Mouse (Mus musculus): ENCODE data around the gene Fbxl17. TPM values are rescaled to one million over a fixed set of nuclear protein-coding genes. Genes with fewer than 3 reads are reported as not detected.

Fbxl17 gene
- polyA plus RNA-seq, 1 experiment = 9.3 TPM

GRCm38 (mm10) chr17:63085227-63085626, 414.6 kb downstream of the Fbxl17 start:
- H3K79me2 ChIP-seq (ENCODE audit: control insufficient read depth, insufficient read depth) = no peaks in the 10 kb centered on the region
- H3K4me3 ChIP-seq = no peak overlapping the region
- TF ChIP-seq MYOD1 (IDR thresholded peaks at IDR 0.05; ENCODE audit: control insufficient read depth in 1 of 3, insufficient read length in 2 of 3, low read depth in 2 of 3) = no peak
- no peak for TF ChIP-seq TCF12 (IDR thresholded peaks at IDR 0.05; ENCODE audit: insufficient read depth, poor library complexity, severe bottlenecking)
- TF ChIP-seq MYOG (IDR thresholded peaks at IDR 0.05; ENCODE audit: control insufficient read depth in 1 of 3, insufficient read depth in 1 of 3, insufficient read length in 2 of 3, low read depth in 2 of 3) = no peak
- no peak for TF ChIP-seq MAX (IDR thresholded peaks at IDR 0.05; ENCODE audit: low read depth)
- TF ChIP-seq E2F4 (IDR thresholded peaks at IDR 0.05; ENCODE audit: insufficient read depth) = no peak
- no peak for TF ChIP-seq POLR2A (IDR thresholded peaks at IDR 0.05; ENCODE audit: insufficient read length, low read depth)
- no peak overlapping the region for H3ac ChIP-seq (ENCODE audit: control insufficient read depth, insufficient read length)
- no peak overlapping the region for H3K4me2 ChIP-seq (ENCODE audit: low read depth)
- no peaks in the 10 kb centered on the region for H3K27me3 ChIP-seq (ENCODE audit: control insufficient read depth, insufficient read depth, insufficient read length)
- H3K36me3 ChIP-seq (ENCODE audit: control insufficient read depth, insufficient read depth) = peaks cover 2% of the 10 kb centered on the region

DNA sequence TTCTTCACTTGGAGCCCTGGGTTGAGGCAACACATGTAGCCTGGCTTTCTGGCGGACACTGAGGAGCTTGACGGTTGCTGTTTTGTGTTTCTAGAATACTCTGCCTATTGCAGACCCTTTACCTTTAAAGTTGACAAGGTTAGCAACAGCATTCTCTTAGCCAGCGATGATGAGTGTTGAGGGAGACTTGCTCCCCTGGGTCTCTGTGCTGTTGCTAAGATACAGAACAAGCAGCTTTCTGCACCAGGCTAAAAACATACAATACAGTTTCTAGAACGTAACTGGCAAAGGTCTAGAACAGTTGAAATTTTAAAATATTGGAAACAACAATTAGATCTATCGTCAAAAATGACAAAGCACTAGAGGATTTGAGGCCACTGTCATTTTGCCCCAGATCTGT, 420.7 kb downstream of the Fbxl17 start:
- H3ac ChIP-seq (ENCODE audit: control insufficient read depth, insufficient read length) = no peak overlapping the region
- H3K27me3 ChIP-seq (ENCODE audit: control insufficient read depth, insufficient read depth, insufficient read length) = no peaks in the 10 kb centered on the region
- no peaks in the 10 kb centered on the region for H3K79me2 ChIP-seq (ENCODE audit: control insufficient read depth, insufficient read depth)
- H3K4me2 ChIP-seq (ENCODE audit: low read depth) = no peak overlapping the region
- H3K4me3 ChIP-seq = no peak overlapping the region
- TF ChIP-seq POLR2AphosphoS2 (IDR thresholded peaks at IDR 0.05; ENCODE audit: insufficient read length, low read depth) = no peak
- no peak for TF ChIP-seq TCF12 (IDR thresholded peaks at IDR 0.05; ENCODE audit: insufficient read depth, poor library complexity, severe bottlenecking)
- no peak for TF ChIP-seq CEBPB (IDR thresholded peaks at IDR 0.05; ENCODE audit: insufficient read depth, poor library complexity, severe bottlenecking)
- no peak for TF ChIP-seq E2F4 (IDR thresholded peaks at IDR 0.05; ENCODE audit: insufficient read depth)
- no peak for TF ChIP-seq MAX (IDR thresholded peaks at IDR 0.05; ENCODE audit: low read depth)
- no peak for TF ChIP-seq USF1 (IDR thresholded peaks at IDR 0.05; ENCODE audit: low read depth)
- TF ChIP-seq SRF (IDR thresholded peaks at IDR 0.05; ENCODE audit: control insufficient read depth, insufficient read length, low read depth) = no peak
- TF ChIP-seq TCF3 (IDR thresholded peaks at IDR 0.05; ENCODE audit: insufficient read length, low read depth) = no peak
- no peak for TF ChIP-seq REST (IDR thresholded peaks at IDR 0.05; ENCODE audit: insufficient read depth, insufficient read length)
- no peak for TF ChIP-seq POLR2A (IDR thresholded peaks at IDR 0.05; ENCODE audit: insufficient read length, low read depth)
- no peak for TF ChIP-seq MYOD1 (IDR thresholded peaks at IDR 0.05; ENCODE audit: control insufficient read depth in 1 of 3, insufficient read length in 2 of 3, low read depth in 2 of 3)
- TF ChIP-seq MYOG (IDR thresholded peaks at IDR 0.05; ENCODE audit: control insufficient read depth in 1 of 3, insufficient read depth in 1 of 3, insufficient read length in 2 of 3, low read depth in 2 of 3) = no peak
- H3K36me3 ChIP-seq (ENCODE audit: control insufficient read depth, insufficient read depth) = peaks cover 3% of the 10 kb centered on the region

DNA sequence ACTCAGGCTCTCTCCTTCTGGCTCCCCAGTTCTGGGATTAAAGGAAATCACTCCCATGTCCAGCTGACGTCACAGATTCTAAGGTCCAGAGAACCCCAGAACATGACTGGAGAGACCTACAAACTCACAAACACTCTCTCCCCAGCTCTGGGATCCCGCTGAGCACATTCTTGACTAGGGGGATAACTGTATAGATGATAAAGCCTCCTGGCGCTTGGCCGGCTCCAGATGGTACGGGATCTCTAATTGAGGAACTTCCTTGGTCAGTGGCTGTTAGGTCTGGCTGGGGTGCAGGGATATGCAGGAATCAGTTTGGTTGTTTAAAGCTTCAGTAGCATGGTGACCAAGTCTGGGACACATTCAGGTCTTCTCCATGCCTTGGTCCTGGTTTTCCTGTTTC, 422.3 kb downstream of the Fbxl17 start:
- H3ac ChIP-seq (ENCODE audit: control insufficient read depth, insufficient read length) = no peak overlapping the region
- TF ChIP-seq E2F4 (IDR thresholded peaks at IDR 0.05; ENCODE audit: insufficient read depth) = no peak
- TF ChIP-seq POLR2AphosphoS2 (IDR thresholded peaks at IDR 0.05; ENCODE audit: insufficient read length, low read depth) = no peak
- TF ChIP-seq CEBPB (IDR thresholded peaks at IDR 0.05; ENCODE audit: insufficient read depth, poor library complexity, severe bottlenecking) = no peak
- no peak for TF ChIP-seq MAX (IDR thresholded peaks at IDR 0.05; ENCODE audit: low read depth)
- TF ChIP-seq POLR2A (IDR thresholded peaks at IDR 0.05; ENCODE audit: insufficient read length, low read depth) = no peak
- TF ChIP-seq REST (IDR thresholded peaks at IDR 0.05; ENCODE audit: insufficient read depth, insufficient read length) = no peak
- no peak for TF ChIP-seq SRF (IDR thresholded peaks at IDR 0.05; ENCODE audit: control insufficient read depth, insufficient read length, low read depth)
- no peak for TF ChIP-seq TCF3 (IDR thresholded peaks at IDR 0.05; ENCODE audit: insufficient read length, low read depth)
- no peak for TF ChIP-seq MYOG (IDR thresholded peaks at IDR 0.05; ENCODE audit: control insufficient read depth in 1 of 3, insufficient read depth in 1 of 3, insufficient read length in 2 of 3, low read depth in 2 of 3)
- no peak for TF ChIP-seq MYOD1 (IDR thresholded peaks at IDR 0.05; ENCODE audit: control insufficient read depth in 1 of 3, insufficient read length in 2 of 3, low read depth in 2 of 3)
- TF ChIP-seq TCF12 (IDR thresholded peaks at IDR 0.05; ENCODE audit: insufficient read depth, poor library complexity, severe bottlenecking) = no peak
- TF ChIP-seq USF1 (IDR thresholded peaks at IDR 0.05; ENCODE audit: low read depth) = no peak
- H3K79me2 ChIP-seq (ENCODE audit: control insufficient read depth, insufficient read depth) = no peaks in the 10 kb centered on the region
- no peak overlapping the region for H3K4me3 ChIP-seq
- peaks cover 3% of the 10 kb centered on the region for H3K36me3 ChIP-seq (ENCODE audit: control insufficient read depth, insufficient read depth)
- no peak overlapping the region for H3K4me2 ChIP-seq (ENCODE audit: low read depth)
- no peaks in the 10 kb centered on the region for H3K27me3 ChIP-seq (ENCODE audit: control insufficient read depth, insufficient read depth, insufficient read length)

DNA sequence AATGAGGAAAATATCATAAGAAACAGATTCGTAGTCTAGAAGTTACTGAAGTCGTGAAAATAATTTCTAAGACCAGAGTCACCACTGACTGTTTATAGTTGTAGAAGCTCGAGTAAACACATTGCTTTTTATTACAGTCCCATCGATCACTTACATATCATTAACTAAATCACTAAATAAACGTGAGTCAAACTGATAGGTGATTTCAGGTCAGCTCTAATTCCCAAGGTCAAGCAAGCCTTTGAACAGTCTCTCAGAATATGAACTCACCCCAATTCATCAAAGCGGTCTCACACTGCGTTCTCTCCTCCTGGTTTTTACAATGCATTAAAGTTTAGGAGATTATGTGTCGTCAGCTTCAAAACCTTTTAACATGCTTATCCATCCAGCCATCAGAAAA, 423.2 kb downstream of the Fbxl17 start:
- TF ChIP-seq USF1 (IDR thresholded peaks at IDR 0.05; ENCODE audit: low read depth) (no peak), MYOD1 (IDR thresholded peaks at IDR 0.05; ENCODE audit: control insufficient read depth in 1 of 3, insufficient read length in 2 of 3, low read depth in 2 of 3) (no peak), REST (IDR thresholded peaks at IDR 0.05; ENCODE audit: insufficient read depth, insufficient read length) (no peak), TCF12 (IDR thresholded peaks at IDR 0.05; ENCODE audit: insufficient read depth, poor library complexity, severe bottlenecking) (no peak), MYOG (IDR thresholded peaks at IDR 0.05; ENCODE audit: control insufficient read depth in 1 of 3, insufficient read depth in 1 of 3, insufficient read length in 2 of 3, low read depth in 2 of 3) (no peak), MAX (IDR thresholded peaks at IDR 0.05; ENCODE audit: low read depth) (no peak), CEBPB (IDR thresholded peaks at IDR 0.05; ENCODE audit: insufficient read depth, poor library complexity, severe bottlenecking) (no peak), POLR2AphosphoS2 (IDR thresholded peaks at IDR 0.05; ENCODE audit: insufficient read length, low read depth) (no peak), POLR2A (IDR thresholded peaks at IDR 0.05; ENCODE audit: insufficient read length, low read depth) (no peak), TCF3 (IDR thresholded peaks at IDR 0.05; ENCODE audit: insufficient read length, low read depth) (no peak), E2F4 (IDR thresholded peaks at IDR 0.05; ENCODE audit: insufficient read depth) (no peak), SRF (IDR thresholded peaks at IDR 0.05; ENCODE audit: control insufficient read depth, insufficient read length, low read depth) (no peak)
- Histone ChIP-seq H3K4me3 (no peak overlapping the region), H3K27me3 (ENCODE audit: control insufficient read depth, insufficient read depth, insufficient read length) (no peaks in the 10 kb centered on the region), H3K79me2 (ENCODE audit: control insufficient read depth, insufficient read depth) (no peaks in the 10 kb centered on the region), H3K4me2 (ENCODE audit: low read depth) (no peak overlapping the region), H3ac (ENCODE audit: control insufficient read depth, insufficient read length) (no peak overlapping the region), H3K36me3 (ENCODE audit: control insufficient read depth, insufficient read depth) (peaks cover 3% of the 10 kb centered on the region)

All from myocyte (in vitro differentiated cells).